Mouse (Mus musculus): ENCODE data around the gene Sertad2.

DNA sequence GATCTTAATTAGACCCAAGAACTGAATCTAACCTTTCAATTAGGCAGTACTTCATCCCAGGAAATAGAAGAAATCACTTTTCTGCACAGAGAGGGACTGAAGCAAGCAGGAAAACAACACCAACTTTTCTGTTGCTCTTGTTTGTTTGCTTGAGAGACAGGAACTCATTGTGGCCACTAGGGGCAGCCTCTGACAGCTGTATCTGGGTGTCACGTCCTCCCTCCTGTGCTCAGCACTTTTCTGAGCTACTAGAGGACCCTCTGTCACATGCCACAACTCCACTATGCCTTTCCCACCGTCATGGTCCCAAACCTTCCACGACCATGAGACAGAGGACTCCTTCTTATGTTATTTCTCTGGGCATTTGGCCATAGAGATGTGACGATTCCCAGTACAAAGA lies 118.6 kb downstream of the Sertad2 start:
- TF ChIP-seq CTCF (conservative IDR thresholded peaks at IDR 0.05; ENCODE audit: insufficient read depth, insufficient read length, low read depth, low read length) (peak; percentile 72), POLR2A (IDR thresholded peaks at IDR 0.05; ENCODE audit: low read depth, low read length) (no peak)

Measured in kidney, adult 2 months (tissue).